Mouse (Mus musculus) sigmoid colon, adult 10 weeks (tissue): ENCODE data around the gene Mbnl2. TPM values are rescaled to one million over a fixed set of nuclear protein-coding genes. Genes with fewer than 3 reads are reported as not detected.

ENCODE experiments used
- polyA plus RNA-seq: library from polyadenylated mRNA; stranded (reverse); fragments of 350-450 nt; fragmentation: Illumina TruSeq; extraction: RNeasy Lipid Tissue Mini Kit (QIAGEN cat#74804); gene quantifications from one replicate; pipeline ENCODE4 v1.2.3, GENCODE M21; 2014; ENCODE audit warnings: low read depth, low replicate concordance

Gene Mbnl2
- 695 TPM for polyA plus RNA-seq

DNA sequence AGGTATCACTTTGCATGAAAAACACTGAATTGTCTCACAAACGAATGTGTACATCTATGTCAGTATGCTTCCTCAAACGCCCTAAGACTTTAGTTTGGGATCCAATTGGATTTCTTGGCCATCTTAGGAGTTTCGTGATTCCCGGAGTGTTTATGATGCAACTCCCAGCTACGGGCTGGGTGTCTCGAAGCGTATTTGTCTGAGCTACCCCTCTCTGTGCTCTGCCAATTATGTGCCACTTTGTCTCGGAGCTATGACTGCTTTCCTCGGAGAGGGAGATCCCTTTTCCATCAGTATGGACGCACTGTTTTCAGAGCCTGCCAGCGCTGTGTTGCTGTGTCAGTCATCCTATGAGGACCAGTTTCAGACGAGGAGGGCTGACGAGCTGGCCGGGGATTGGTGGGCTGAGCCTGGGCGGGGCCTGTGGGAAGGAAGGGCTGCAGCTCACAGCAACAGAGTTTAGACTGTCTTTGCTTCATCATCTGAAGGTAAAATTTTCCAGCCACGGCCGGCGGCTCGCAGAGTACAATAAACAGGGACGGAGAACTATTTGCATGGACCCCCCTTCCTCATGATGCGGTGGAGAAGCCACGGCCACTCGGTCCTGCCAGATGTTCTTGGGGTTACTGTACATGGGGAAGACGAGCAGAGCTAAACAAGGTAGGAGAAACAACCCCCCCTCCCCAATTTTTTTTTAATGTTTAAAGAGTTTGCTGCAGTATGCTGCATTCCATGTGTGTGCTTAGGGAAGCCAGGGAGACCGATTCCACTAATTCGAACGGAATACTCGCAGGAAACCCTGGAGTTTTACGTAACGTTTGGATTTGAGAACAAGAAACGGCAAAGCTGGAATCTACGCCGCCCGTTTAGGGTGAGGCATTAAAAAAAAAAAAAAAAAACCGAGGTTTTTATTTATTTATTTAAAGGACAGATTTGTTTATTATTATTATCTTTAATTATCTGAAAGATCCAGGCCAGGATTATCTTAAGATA lies at the start of gene Mbnl2:
Gene Mbnl2, plus strand, starts transcription at position 424 of the 993 bp plus-strand sequence.

DNA sequence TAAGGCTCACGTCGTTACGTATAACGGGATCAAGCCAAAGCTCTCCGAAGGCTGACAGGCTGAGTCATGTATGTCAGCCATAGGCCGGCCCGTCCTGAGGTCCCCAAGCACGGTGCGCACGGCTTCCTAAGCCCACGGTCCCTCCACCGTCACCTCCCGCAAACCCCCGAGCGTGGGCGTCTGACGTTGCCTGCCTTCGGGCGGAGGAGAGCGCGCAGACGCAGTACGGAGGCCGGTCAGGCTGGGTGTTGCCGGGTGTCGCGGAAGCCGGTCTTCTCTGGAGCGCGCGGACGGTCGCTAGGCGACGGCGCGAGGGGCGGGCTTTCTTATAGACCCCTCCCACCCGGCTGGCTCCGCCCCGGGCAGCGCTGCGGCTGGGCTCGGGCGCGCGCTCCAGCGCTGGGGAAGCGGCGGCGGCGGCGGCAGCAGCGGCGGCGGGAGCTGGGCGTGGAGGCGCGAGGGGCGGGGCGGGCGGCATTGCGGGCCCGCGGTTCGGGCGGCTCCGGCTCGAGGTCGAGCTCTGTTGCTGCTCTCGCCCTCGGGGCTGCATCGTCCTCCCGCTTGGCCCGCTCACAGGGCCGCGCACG lies 202.6 kb downstream of the Mbnl2 start, which contains the start of gene Rap2a:
Gene Rap2a, plus strand, starts transcription at position 463 of the 587 bp plus-strand sequence.

Other genes with a start within 250 kb of the Mbnl2 start
- 0.09 TPM for gene Oxgr1, start 233.2 kb upstream of the Mbnl2 start, polyA plus RNA-seq
- gene Rap2a, start 202.8 kb downstream of the Mbnl2 start, polyA plus RNA-seq = 60.0 TPM